Mouse (Mus musculus): ENCODE data around the gene Bag2.

DNA sequence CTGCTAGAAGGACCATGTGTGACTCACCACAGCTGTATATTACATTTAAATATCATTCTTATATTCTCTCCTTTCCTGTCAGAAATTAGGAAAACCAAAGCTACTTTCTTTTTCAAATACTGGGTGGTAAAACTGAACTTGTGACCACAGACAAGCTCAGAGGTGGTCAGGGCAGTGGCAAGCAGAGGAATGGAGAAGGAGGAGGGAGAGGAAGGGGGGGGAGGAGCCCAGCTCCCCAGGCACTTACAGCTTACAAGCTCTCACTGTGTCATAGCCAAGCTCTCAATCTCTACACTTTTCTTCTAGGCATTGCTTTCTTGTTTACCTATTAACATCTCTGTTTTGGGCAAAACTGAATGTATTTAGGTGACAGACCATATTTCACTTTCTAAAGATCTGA, 11.2 kb upstream of the Bag2 start:
- TF ChIP-seq CTCF (IDR thresholded peaks at IDR 0.05; ENCODE audit: extremely low read depth, insufficient read length, insufficient replicate concordance, low read depth, low read length): no peak
- TF ChIP-seq POLR2A (IDR thresholded peaks at IDR 0.05; ENCODE audit: low read depth, low read length): no peak
